In the genomic region with DNA sequence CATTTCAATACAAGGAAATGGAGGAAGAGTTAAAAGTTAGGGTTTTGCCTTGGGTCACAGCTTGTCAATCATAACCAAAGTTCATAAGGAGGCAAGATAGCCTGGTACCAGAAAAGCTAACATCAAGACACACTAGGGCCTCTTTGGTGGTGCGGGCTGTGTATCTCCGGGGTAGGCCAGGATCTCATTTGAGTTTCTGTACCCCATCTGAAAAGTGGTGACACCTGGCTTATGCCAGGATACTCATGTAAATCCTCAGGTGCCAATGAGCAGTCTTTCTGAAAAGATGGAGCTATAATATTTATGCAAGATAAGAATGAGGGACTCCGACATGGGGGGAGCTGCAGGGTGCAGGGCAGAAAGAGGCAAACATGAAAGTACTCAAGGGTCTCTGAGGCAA, we compare ENCODE assay signal across 9 mouse cellular contexts. TPM values are rescaled to one million over a fixed set of nuclear protein-coding genes. Genes with fewer than 3 reads are reported as not detected.
DNase-seq lines count a peak whose midpoint lies in the region; ATAC-seq lines count a peak whose summit lies in the region.
"Had no signal": no experiment of that assay in that cellular context is flagged by ENCODE, and none has a peak within 500 bp of the region (broad histone marks: within the 10 kb centered on the region; RNA-seq: fewer than 3 reads in every experiment).

No protein-coding gene starts in this region.

- no peak overlapping the region for H3K27ac ChIP-seq in kidney, embryonic 14.5 days (ENCODE audit: low read depth, low read length)
- H3K27ac ChIP-seq in brown adipose tissue, adult 24 weeks (replicated peaks; ENCODE audit: low read depth, low read length), result peak overlapping the region; percentile 61
- H3K27ac ChIP-seq in hindbrain, embryonic 13.5 days, result peak overlapping the region; percentile 66; the same call in 1 of the 2 replicates
- H3K27ac ChIP-seq in midbrain, embryonic 13.5 days, result peak overlapping the region; percentile 35; the same call in 1 of the 2 replicates

- H3K4me1 ChIP-seq in kidney, embryonic 14.5 days (ENCODE audit: control insufficient read depth, insufficient read depth, low read length), result 0 out of 2 replicates have a peak, but pooled peaks cover 9% of the 10 kb centered on the region
- H3K4me1 ChIP-seq in brown adipose tissue, adult 24 weeks (ENCODE audit: control insufficient read depth, insufficient read depth, insufficient read length, low read length), result peaks cover 9% of the 10 kb centered on the region; the same call in 1 of the 2 replicates
- H3K4me1 ChIP-seq in hindbrain, embryonic 13.5 days (replicated peaks), result peaks cover 35% of the 10 kb centered on the region
- peaks cover 25% of the 10 kb centered on the region for H3K4me1 ChIP-seq in midbrain, embryonic 13.5 days (replicated peaks)

- H3K4me3 ChIP-seq in kidney, embryonic 14.5 days (ENCODE audit: low read length), result peak overlapping the region; percentile 60
- H3K4me3 ChIP-seq in brown adipose tissue, adult 24 weeks (ENCODE audit: insufficient read depth, low read depth, low read length), result peak overlapping the region; percentile 78
- peak overlapping the region; percentile 55 for H3K4me3 ChIP-seq in hindbrain, embryonic 13.5 days
- H3K4me3 ChIP-seq in midbrain, embryonic 13.5 days (replicated peaks), result peak overlapping the region; percentile 59

- no peak for DNase-seq in kidney, postnatal 14 days
- DNase-seq in cerebellum, adult 9-11 months, result no peak
- no peak for DNase-seq in left cerebral cortex, postnatal 4 days
- DNase-seq in cerebellum, adult 11-12 months, result no peak

- WGBS in kidney, embryonic 14.5 days, result 91% methylated on average over 3 of the region's 3 CpGs
- WGBS in hindbrain, embryonic 13.5 days, result 90% methylated on average over 3 of the region's 3 CpGs
- 90% methylated on average over 3 of the region's 3 CpGs for WGBS in midbrain, embryonic 13.5 days

- ATAC-seq in kidney, embryonic 14.5 days (ENCODE audit: low FRiP score, low TSS enrichment), result no peak
- no peak for ATAC-seq in hindbrain, embryonic 13.5 days (ENCODE audit: low FRiP score)
- ATAC-seq in midbrain, embryonic 13.5 days, result no peak

- peak overlapping the region; percentile 63; the same call in 1 of the 2 replicates for H3K9ac ChIP-seq in kidney, embryonic 14.5 days (ENCODE audit: low read depth, low read length)
- peak overlapping the region; percentile 75; the same call in 1 of the 2 replicates for H3K9ac ChIP-seq in hindbrain, embryonic 13.5 days
- peak overlapping the region; percentile 73; the same call in 1 of the 2 replicates for H3K9ac ChIP-seq in midbrain, embryonic 13.5 days (replicated peaks)

- H3K9me3 ChIP-seq in kidney, embryonic 14.5 days (ENCODE audit: control insufficient read depth, low read length), result no peaks in the 10 kb centered on the region
- H3K9me3 ChIP-seq in hindbrain, embryonic 13.5 days, result no peaks in the 10 kb centered on the region
- H3K9me3 ChIP-seq in midbrain, embryonic 13.5 days, result no peaks in the 10 kb centered on the region

- H3K27me3 ChIP-seq in kidney, embryonic 14.5 days (ENCODE audit: control insufficient read depth, insufficient read depth, low read length), result peaks cover 15% of the 10 kb centered on the region
- H3K27me3 ChIP-seq in hindbrain, embryonic 13.5 days, result peaks cover 38% of the 10 kb centered on the region
- H3K27me3 ChIP-seq in midbrain, embryonic 13.5 days, result peaks cover 22% of the 10 kb centered on the region
- H3K27me3 ChIP-seq: Patski had no signal

- intact Hi-C loops in left cerebral cortex, postnatal 4 days (cut with DNase I), result no loop called here

- H3K4me2 ChIP-seq in kidney, embryonic 14.5 days (replicated peaks; ENCODE audit: low read depth, low read length), result peak overlapping the region; percentile 72
- H3K4me2 ChIP-seq in hindbrain, embryonic 13.5 days, result peak overlapping the region; percentile 78
- H3K4me2 ChIP-seq in midbrain, embryonic 13.5 days (replicated peaks), result peak overlapping the region; percentile 76

- no peaks in the 10 kb centered on the region for H3K36me3 ChIP-seq in kidney, embryonic 14.5 days (ENCODE audit: control insufficient read depth, insufficient read depth, low read length)
- no peaks in the 10 kb centered on the region for H3K36me3 ChIP-seq in hindbrain, embryonic 13.5 days
- no peaks in the 10 kb centered on the region for H3K36me3 ChIP-seq in midbrain, embryonic 13.5 days

RNA-seq across cellular contexts. Expression of a gene that starts 36.9 kb away (rescaled TPM):
- 20.3 and 25.3 TPM in 2 replicates for polyA plus RNA-seq in kidney, embryonic 14.5 days (2014; fragmentation: Nextera tagmentation; extraction: Ambion mirVana)
- 5.3 and 7.4 TPM in 2 replicates for polyA plus RNA-seq in brown adipose tissue, adult 24 weeks (2012; ENCODE audit: insufficient read depth, insufficient read length, missing spikeins)
- polyA plus RNA-seq in hindbrain, embryonic 13.5 days (2015; fragmentation: Nextera tagmentation; extraction: Ambion mirVana), result 4.5 and 4.7 TPM in 2 replicates
- 3.1 and 3.8 TPM in 2 replicates for polyA plus RNA-seq in midbrain, embryonic 13.5 days (2015; fragmentation: Nextera tagmentation; extraction: Ambion mirVana)
- total RNA-seq in left cerebral cortex, postnatal 4 days (2021), result 1 to 10 TPM; 4.7 to 6.0 TPM

RNA-seq across cellular contexts. Expression of a gene that starts 42.6 kb away (rescaled TPM):
- 1.5 and 2.0 TPM in 2 replicates for polyA plus RNA-seq in kidney, embryonic 14.5 days (2014; fragmentation: Nextera tagmentation; extraction: Ambion mirVana)
- 6.8 and 7.1 TPM in 2 replicates for polyA plus RNA-seq in brown adipose tissue, adult 24 weeks (2012; ENCODE audit: insufficient read depth, insufficient read length, missing spikeins)
- 3.6 and 3.7 TPM in 2 replicates for polyA plus RNA-seq in hindbrain, embryonic 13.5 days (2015; fragmentation: Nextera tagmentation; extraction: Ambion mirVana)
- polyA plus RNA-seq in midbrain, embryonic 13.5 days (2015; fragmentation: Nextera tagmentation; extraction: Ambion mirVana), result 3.0 and 4.3 TPM in 2 replicates
- total RNA-seq in left cerebral cortex, postnatal 4 days (2021), result 1 to 10 TPM; 5.6 to 6.8 TPM
